Mouse (Mus musculus): ENCODE measurements at regions not wholly inside any gene's neighbourhood (a gene's known extent, or its start where the extent isn't known, plus 50 kb on each side); places are given as distances from the start of the nearest gene placed in this dataset.

DNA sequence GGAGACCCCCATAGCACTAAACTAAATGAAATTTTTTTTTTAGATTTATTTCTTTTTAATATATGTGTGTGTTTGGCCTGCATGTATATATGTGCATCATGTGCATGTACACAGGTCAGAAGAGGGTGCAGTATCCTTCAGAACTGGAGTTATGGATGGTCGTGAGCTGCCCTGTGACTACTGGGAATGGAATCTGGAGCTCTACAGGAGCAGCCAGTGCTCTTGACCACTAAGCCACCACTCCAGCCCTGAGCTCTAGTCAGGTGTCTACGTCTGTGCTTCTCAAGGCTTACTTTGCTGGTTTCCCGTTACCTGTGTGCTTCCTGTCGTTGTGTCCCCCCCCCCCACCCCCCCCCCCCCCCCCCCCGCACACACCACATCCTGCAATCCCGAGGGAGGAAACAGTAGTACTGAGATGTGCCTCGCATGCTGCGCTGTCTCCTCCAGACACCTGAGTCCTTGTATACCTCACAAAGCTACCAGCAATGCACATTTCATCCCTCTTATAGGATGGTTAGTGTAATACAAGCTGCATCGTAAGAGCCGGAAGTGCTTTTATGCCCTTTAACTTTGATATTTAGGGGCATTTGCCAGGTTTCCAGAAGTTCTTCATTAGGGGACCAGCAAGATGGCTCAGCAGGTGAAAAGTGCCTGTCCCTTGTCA lies 153.5 kb upstream of the Ubr2 start:
- TF ChIP-seq CTCF (IDR thresholded peaks at IDR 0.05; ENCODE audit: low read depth, low read length), result no peak
- TF ChIP-seq GATA1 (IDR thresholded peaks at IDR 0.05; ENCODE audit: borderline replicate concordance, low read length), result no peak
- no peak for TF ChIP-seq TAL1 (conservative IDR thresholded peaks at IDR 0.05; ENCODE audit: low read depth, low read length)
- TF ChIP-seq POLR2AphosphoS5 (IDR thresholded peaks at IDR 0.05; ENCODE audit: insufficient replicate concordance, low read depth, low read length), result no peak
- TF ChIP-seq GATA2 (IDR thresholded peaks at IDR 0.05; ENCODE audit: borderline replicate concordance, low read depth, low read length), result no peak
